Comparison of ENCODE assay signal across 10 mouse cellular contexts in genomic region chr2:80762013-80762612, GRCm38 (mm10).
A peak's percentile ranks its signal among the peaks of the same experiment; 100 is the strongest.
DNase-seq lines count a peak whose midpoint lies in the region; ATAC-seq and TF ChIP-seq lines count a peak whose summit lies in the region.
"Had no signal": no experiment of that assay in that cellular context is flagged by ENCODE, and none has a peak within 500 bp of the region (broad histone marks: within the 10 kb centered on the region; RNA-seq: fewer than 3 reads in every experiment).

No protein-coding gene starts in this region.

- H3K9ac ChIP-seq in midbrain, postnatal 0 days (replicated peaks; ENCODE audit: low read length, poor library complexity, severe bottlenecking): no peak overlapping the region

- H3K36me3 ChIP-seq in midbrain, postnatal 0 days (ENCODE audit: insufficient read depth, low read length): no peaks in the 10 kb centered on the region
- H3K36me3 ChIP-seq: G1E had no signal

- no peaks in the 10 kb centered on the region for H3K27me3 ChIP-seq in midbrain, postnatal 0 days (ENCODE audit: insufficient read depth, low read length)
- H3K27me3 ChIP-seq: megakaryocyte, embryonic 14.5 days had no signal

- H3K4me3 ChIP-seq in midbrain, postnatal 0 days (ENCODE audit: low read depth, low read length): no peak overlapping the region
- H3K4me3 ChIP-seq: megakaryocyte, embryonic 14.5 days had no signal

- H3K27ac ChIP-seq in midbrain, postnatal 0 days (ENCODE audit: low read depth, low read length): no peak overlapping the region

- ATAC-seq in common myeloid progenitor, adult 5-6 weeks (replicated peaks; ENCODE audit: low read depth, poor library complexity, severe bottlenecking): 0 out of 2 replicates have a peak, but pooled peaks have one; percentile 32
- ATAC-seq in midbrain, postnatal 0 days (ENCODE audit: low FRiP score): 0 out of 2 replicates have a peak, but pooled peaks have one; percentile 38

- peak; percentile 80 for TF ChIP-seq CTCF in midbrain, postnatal 0 days (IDR thresholded peaks at IDR 0.05)

- H3K4me2 ChIP-seq in midbrain, postnatal 0 days (ENCODE audit: low read depth, low read length, poor library complexity, severe bottlenecking): no peak overlapping the region

- H3K9me3 ChIP-seq in midbrain, postnatal 0 days (ENCODE audit: low read length): no peaks in the 10 kb centered on the region
- H3K9me3 ChIP-seq: G1E; megakaryocyte, embryonic 14.5 days had no signal

- WGBS in midbrain, postnatal 0 days: 34% methylated on average over 3 of the region's 3 CpGs

- peak; percentile 36 for DNase-seq in cerebellum, adult 9-10 months
- DNase-seq in cerebellum, adult 9-11 months: no peak
- peak; percentile 23 for DNase-seq in lung, postnatal 10 days
- DNase-seq in lung, postnatal 4 days: no peak
- DNase-seq in kidney, postnatal 10 days: peak; percentile 60
- DNase-seq in midbrain, postnatal 0 days (ENCODE audit: low spot score): peak; percentile 87
- no peak for DNase-seq in thymus, postnatal 0 days (ENCODE audit: low spot score)

- H3K4me1 ChIP-seq in midbrain, postnatal 0 days (ENCODE audit: insufficient read depth, low read length): no peaks in the 10 kb centered on the region
- H3K4me1 ChIP-seq: megakaryocyte, embryonic 14.5 days had no signal

Comparison
In these comparisons a context has a peak if more than half of its experiments do, and no peak if none do; other contexts are left out.
1. DNase-seq: peak in cerebellum, adult 9-10 months (single experiment), lung, postnatal 10 days (single experiment), kidney, postnatal 10 days (single experiment) and midbrain, postnatal 0 days (single experiment); none in cerebellum, adult 9-11 months (single experiment), lung, postnatal 4 days (0 of 2) and thymus, postnatal 0 days (single experiment).